Mouse (Mus musculus) heart, embryonic 10.5 days (tissue): ENCODE measurements around the gene Tomm20. TPM values are rescaled to one million over a fixed set of nuclear protein-coding genes. Genes with fewer than 3 reads are reported as not detected.
"Not testable (repeated sequence)": the region's sequence is repeated elsewhere in the genome, so short reads cannot be mapped to it uniquely, and the experiment has no call there.

Source experiments
- DNase-seq: peaks from one replicate; pipeline ENCODE4 v3.0.0-alpha.2; 2017; ENCODE audit warnings: low spot score
- H3K27ac ChIP-seq: fragments of 300-500 bp; sonication (generic); 2 replicates; pipeline ENCODE4 v1.5.1; 2016; ENCODE audit warnings: mild to moderate bottlenecking
- H3K27me3 ChIP-seq: fragments of 300-500 bp; sonication (generic); 2 replicates; pipeline ENCODE4 v1.6.1; 2016; ENCODE audit warnings: mild to moderate bottlenecking; ENCODE audit not compliant: poor library complexity, insufficient read depth, severe bottlenecking
- H3K36me3 ChIP-seq: fragments of 300-500 bp; sonication (generic); 2 replicates; pipeline ENCODE4 v1.6.1; 2016; ENCODE audit warnings: mild to moderate bottlenecking, moderate library complexity
- H3K4me1 ChIP-seq: fragments of 300-500 bp; sonication (generic); 2 replicates; pipeline ENCODE4 v1.6.1; 2016; ENCODE audit warnings: mild to moderate bottlenecking
- H3K4me3 ChIP-seq: fragments of 300-500 bp; sonication (generic); 2 replicates; pipeline ENCODE4 v1.5.1; 2016; ENCODE audit warnings: mild to moderate bottlenecking, moderate library complexity
- H3K9me3 ChIP-seq: fragments of 300-500 bp; sonication (generic); 2 replicates; pipeline ENCODE4 v1.6.1; 2016; ENCODE audit warnings: mild to moderate bottlenecking, moderate library complexity
- WGBS: fragments of 180-500 bp; shearing (Covaris S2); methylation state at CpG from one replicate; pipeline ENCODE4 v1.1.7; 2016; 5-methylcytosine and 5-hydroxymethylcytosine counted together
- polyA plus RNA-seq: library from polyadenylated mRNA; unstranded; fragments of >200 nt; fragmentation: Nextera tagmentation; extraction: Ambion mirVana; gene quantifications from 2 replicates; pipeline ENCODE4 v1.2.1, GENCODE M21; 2016

Tomm20 gene
- 276 and 307 TPM in 2 replicates for polyA plus RNA-seq

DNA sequence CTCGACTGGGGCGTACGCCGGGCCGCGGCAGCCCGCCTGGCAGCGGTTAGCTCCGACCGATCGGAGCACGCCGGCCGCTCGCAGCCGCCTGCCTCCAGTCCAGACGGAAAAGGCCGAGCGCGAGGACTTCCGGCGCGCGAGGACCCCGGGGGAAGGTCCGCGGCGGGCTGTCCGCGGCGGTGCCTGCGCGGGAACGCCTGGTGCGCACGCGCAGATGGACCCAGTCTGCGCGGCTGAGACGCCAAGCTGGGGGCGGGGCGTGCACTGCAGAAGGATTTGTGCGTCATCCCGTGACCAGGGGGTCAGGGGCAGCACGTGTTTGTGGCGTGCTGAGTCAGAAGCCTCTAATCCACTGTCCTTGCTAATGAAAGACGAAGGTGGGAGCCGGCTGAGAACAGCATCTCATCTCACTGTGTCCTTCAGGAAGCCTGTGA is at the start of gene Tomm20:
Gene Tomm20 (minus strand): TSS at position 115 of the 434 bp plus-strand sequence.
- Histone ChIP-seq H3K27me3 (no peaks in the 10 kb centered on the region), H3K4me1 (peaks cover 14% of the 10 kb centered on the region), H3K27ac (peak within 1 kb of the TSS; percentile 95), H3K4me3 (peak within 1 kb of the TSS; percentile 89), H3K9me3 (no peaks in the 10 kb centered on the region), H3K36me3 (peaks cover 29% of the 10 kb centered on the region)
- DNase-seq, result peak; percentile 97
- WGBS, result under 1% methylated on average over 48 of the region's 48 CpGs

DNA sequence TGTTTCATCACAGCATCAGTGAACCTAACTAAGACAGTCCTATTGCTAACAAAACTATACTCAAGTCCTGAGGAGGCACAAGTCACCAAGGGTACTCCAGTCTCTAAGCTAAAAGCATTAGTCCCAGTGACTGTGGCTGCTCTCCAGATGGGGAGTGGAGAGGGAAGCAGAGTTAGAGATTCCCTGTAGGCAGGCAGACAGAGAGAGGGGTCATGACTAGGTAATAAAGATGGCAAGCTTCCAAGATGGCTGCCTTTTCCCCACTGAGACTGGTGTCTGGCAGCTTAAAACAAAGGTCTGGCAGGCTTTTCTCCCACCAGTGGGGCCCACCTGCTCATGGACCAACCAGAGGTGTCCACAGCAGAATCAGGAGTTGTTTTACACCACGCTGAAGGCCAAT is 48.9 kb upstream of the Tomm20 start:
- Histone ChIP-seq H3K27me3 (no peaks in the 10 kb centered on the region), H3K4me1 (peaks cover 7% of the 10 kb centered on the region; the same call in 1 of the 2 replicates), H3K9me3 (no peaks in the 10 kb centered on the region), H3K4me3 (no peak overlapping the region), H3K27ac (no peak overlapping the region), H3K36me3 (no peaks in the 10 kb centered on the region)
- 72% methylated on average over 1 of the region's 1 CpGs for WGBS
- DNase-seq, result no peak

DNA sequence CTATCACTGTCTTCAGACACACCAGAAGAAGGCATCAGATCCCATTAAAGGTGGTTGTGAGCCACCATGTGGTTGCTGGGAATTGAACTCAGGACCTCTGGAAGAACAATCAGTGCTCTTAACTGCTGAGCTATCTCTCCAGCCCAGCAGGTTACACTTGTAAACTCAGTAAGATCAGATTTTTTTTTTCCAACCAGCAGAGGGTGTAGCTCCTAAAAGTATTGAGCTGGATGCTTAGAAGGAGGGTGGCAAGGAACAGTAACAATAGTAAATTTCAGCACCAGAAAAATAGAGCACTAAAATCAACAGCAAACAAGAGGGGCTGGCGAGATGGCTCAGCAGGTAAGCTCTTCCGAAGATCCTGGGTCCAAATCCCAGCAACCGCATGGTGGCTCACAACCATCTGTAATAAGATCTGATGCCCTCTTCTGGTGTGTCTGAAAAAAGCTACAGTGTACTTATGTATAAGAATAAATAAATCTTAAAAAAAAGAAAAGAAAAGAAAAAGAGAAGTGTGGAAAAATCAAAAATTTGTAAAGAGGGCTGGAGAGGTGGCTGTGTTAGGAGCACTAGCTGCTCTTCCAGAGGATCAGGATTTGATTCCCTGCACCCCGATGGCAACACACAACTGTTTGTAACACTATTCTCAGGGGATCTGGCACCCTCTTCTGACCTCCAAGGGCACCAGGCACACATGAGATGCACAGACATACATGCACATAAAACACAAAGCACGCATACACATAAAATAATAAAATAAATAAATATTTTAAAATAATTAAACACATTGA is 43.9 kb upstream of the Tomm20 start:
- no peak overlapping the region for H3K4me3 ChIP-seq
- H3K9me3 ChIP-seq, result no peaks in the 10 kb centered on the region
- no peaks in the 10 kb centered on the region for H3K36me3 ChIP-seq
- 78% methylated on average over 5 of the region's 5 CpGs for WGBS
- no peaks in the 10 kb centered on the region for H3K27me3 ChIP-seq
- DNase-seq, result no peak
- no peak overlapping the region for H3K27ac ChIP-seq
- H3K4me1 ChIP-seq, result peaks cover 14% of the 10 kb centered on the region; the same call in 1 of the 2 replicates

DNA sequence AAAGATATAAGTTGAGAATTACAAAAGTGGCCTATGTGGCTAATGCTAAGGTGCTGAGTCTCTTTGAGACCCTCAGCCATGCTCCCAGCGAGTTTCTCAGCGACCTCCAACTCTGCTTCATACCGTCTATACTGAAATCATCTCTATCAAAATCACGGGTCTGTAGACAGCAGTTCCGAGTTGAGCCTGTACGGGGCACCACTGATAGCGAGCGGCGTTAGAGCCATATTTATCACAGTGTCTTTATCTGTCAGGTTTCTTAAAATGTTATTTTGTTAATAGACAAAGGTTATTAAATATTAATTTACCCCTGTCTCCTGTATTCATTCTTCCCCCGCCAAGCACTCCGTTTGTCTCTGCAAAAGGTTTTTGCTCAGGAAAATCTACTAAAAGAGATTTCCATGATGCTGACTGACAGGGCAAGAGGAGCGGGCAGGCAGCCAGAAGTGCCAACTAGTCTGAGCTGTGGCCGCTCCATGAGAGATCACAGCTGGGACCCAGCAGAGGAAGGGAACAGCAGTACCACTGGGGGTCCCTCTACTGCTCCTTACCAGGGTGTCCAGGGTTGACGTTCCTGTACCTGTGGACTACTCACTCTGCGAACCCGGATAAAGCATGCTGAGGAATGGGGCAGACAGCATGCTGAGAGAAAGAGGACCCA is 42.8 kb upstream of the Tomm20 start:
- no peaks in the 10 kb centered on the region for H3K27me3 ChIP-seq
- no peak overlapping the region for H3K27ac ChIP-seq
- no peak for DNase-seq
- H3K4me3 ChIP-seq, result peak overlapping the region; percentile 31; the same call in 1 of the 2 replicates
- H3K36me3 ChIP-seq, result no peaks in the 10 kb centered on the region
- 47% methylated on average over 16 of the region's 16 CpGs for WGBS
- no peaks in the 10 kb centered on the region for H3K9me3 ChIP-seq
- H3K4me1 ChIP-seq, result peaks cover 14% of the 10 kb centered on the region; the same call in 1 of the 2 replicates

DNA sequence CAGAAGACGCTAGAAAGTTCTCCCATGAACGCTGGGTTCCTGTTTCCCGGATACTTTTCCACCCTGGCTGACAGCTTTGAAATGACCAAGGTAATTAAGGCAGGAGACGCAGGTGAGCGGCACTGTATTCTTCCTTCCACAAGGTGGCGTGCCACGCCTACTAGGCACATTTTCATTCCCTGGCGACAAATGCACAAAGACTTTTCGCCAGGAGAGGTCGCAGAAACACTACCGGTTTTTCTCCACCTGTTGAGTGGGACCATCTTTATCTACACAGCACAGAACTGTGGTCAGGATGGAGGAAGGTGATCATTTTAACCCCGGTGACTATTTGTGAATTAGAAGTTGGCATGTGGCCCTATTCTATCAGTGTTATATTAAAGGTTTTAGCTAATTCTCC is 40.9 kb upstream of the Tomm20 start:
- peak; percentile 86 for DNase-seq
- H3K9me3 ChIP-seq, result no peaks in the 10 kb centered on the region
- H3K27me3 ChIP-seq, result no peaks in the 10 kb centered on the region
- no peaks in the 10 kb centered on the region for H3K36me3 ChIP-seq
- H3K4me1 ChIP-seq, result peaks cover 14% of the 10 kb centered on the region; the same call in 1 of the 2 replicates
- WGBS, result 4% methylated on average over 12 of the region's 12 CpGs
- H3K27ac ChIP-seq, result no peak overlapping the region
- H3K4me3 ChIP-seq, result no peak overlapping the region

DNA sequence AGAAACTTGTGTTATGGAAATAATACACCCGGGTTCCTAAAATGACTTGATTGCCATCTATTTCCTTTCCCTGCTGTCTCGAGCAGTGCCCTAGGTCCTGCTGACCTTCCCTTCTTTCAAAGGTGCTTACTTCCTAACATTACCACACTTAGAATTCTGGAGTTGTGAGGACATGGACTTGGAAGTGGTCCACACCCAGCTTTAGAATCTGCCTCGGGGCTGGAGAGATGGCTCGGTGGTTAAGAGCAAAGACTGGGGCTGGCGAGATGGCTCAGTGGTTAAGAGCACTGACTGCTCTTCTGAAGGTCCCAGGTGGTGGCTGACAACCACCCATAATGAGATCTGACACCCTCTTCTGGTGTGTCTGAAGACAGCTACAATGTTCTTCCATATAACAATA is 34.4 kb upstream of the Tomm20 start:
- no peak overlapping the region for H3K27ac ChIP-seq
- no peak overlapping the region for H3K4me3 ChIP-seq
- H3K9me3 ChIP-seq, result no peaks in the 10 kb centered on the region
- no peaks in the 10 kb centered on the region for H3K4me1 ChIP-seq
- DNase-seq, result no peak
- peaks cover 18% of the 10 kb centered on the region for H3K27me3 ChIP-seq
- WGBS, result 55% methylated on average over 5 of the region's 5 CpGs
- H3K36me3 ChIP-seq, result no peaks in the 10 kb centered on the region

DNA sequence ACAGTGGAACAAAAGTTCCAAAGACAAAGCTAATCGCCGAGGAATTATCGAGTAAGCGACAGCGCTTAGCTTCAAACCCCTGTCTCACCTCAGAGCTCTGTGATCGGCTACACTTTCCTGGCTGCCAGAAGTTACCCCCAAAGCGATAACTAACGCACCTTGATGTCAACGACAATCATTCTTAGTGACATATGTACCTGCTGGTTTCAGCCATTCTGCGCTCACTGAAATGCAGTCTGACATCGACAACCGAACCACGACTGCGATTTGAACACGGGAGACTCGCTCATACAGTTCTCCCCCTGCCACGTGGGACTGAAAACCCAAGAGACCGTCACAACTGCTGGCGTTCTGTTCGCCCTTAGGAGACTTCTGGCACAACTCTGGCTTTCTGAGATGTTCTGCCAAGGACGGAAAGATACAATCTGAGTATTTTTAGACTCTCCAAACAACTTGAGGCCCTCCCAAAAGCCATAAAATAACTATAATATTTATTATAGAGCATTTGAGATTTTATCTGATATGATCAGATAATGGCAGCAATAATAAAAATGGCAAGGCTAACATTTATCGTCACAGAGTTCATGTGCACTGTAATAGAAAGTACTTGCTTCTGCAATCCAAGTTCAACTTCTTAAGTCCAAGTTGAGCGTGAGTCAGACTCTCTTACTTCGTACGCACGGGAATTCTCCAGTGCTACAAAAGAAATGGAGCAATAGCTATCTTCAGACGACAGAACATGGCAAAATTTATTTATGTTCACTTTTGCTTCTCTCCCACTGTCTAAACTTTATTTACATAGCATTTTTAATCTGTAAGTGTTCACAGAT is 33.7 kb upstream of the Tomm20 start:
- WGBS, result 25% methylated on average over 27 of the region's 27 CpGs
- H3K36me3 ChIP-seq, result no peaks in the 10 kb centered on the region
- H3K27ac ChIP-seq, result no peak overlapping the region
- peaks cover 18% of the 10 kb centered on the region for H3K27me3 ChIP-seq
- no peaks in the 10 kb centered on the region for H3K9me3 ChIP-seq
- peak overlapping the region; percentile 54 for H3K4me3 ChIP-seq
- no peaks in the 10 kb centered on the region for H3K4me1 ChIP-seq
- no peak for DNase-seq

DNA sequence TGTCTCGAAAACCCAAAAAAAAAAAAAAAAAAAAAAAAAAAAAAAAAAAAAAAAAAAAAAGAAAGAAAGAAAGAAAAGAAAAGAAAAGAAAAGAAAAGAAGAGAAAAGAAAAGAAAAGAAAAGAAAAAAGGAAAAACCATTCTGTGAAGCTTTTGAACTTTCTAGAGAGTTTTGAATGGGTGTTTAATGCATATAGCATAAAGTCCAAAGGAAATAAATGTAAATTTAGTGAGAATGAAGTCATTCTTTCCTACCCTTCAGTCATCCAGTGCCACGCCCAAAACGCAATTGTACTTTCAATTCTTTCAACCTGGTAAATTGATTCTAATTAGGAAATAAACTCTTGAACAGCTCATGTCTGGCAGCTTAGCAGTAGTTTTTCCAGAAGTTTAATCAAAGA is 32.9 kb upstream of the Tomm20 start:
- H3K27ac ChIP-seq, DNase-seq, H3K9me3 ChIP-seq, H3K4me1 ChIP-seq, H3K36me3 ChIP-seq: not testable (repeated sequence)
- peak overlapping the region; percentile 54 for H3K4me3 ChIP-seq
- 46% methylated on average over 2 of the region's 3 CpGs for WGBS
- peaks cover 18% of the 10 kb centered on the region for H3K27me3 ChIP-seq

DNA sequence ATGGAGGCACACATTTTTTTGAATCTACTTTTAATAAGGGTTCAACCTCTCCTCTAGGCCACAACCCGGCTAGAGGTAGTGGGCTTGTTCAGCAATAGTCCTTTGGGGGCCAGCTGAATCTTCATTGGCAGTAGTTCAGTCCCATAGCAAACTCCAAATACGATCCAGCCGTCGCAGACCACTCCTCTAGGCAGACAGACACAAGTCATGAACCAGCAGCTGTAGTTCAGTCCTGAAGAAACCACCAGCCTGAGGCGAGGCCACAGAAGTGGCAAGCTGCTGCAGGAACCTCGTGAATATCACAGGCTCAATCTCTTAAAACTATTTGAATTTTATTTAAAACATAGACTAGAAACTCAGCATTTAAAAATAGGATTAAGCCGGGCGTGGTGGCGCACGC is 32.4 kb upstream of the Tomm20 start:
- no peaks in the 10 kb centered on the region for H3K9me3 ChIP-seq
- H3K27ac ChIP-seq, result no peak overlapping the region
- peaks cover 18% of the 10 kb centered on the region for H3K27me3 ChIP-seq
- no peak overlapping the region for H3K4me3 ChIP-seq
- H3K36me3 ChIP-seq, result no peaks in the 10 kb centered on the region
- DNase-seq, result no peak
- WGBS, result 80% methylated on average over 10 of the region's 10 CpGs
- no peaks in the 10 kb centered on the region for H3K4me1 ChIP-seq

DNA sequence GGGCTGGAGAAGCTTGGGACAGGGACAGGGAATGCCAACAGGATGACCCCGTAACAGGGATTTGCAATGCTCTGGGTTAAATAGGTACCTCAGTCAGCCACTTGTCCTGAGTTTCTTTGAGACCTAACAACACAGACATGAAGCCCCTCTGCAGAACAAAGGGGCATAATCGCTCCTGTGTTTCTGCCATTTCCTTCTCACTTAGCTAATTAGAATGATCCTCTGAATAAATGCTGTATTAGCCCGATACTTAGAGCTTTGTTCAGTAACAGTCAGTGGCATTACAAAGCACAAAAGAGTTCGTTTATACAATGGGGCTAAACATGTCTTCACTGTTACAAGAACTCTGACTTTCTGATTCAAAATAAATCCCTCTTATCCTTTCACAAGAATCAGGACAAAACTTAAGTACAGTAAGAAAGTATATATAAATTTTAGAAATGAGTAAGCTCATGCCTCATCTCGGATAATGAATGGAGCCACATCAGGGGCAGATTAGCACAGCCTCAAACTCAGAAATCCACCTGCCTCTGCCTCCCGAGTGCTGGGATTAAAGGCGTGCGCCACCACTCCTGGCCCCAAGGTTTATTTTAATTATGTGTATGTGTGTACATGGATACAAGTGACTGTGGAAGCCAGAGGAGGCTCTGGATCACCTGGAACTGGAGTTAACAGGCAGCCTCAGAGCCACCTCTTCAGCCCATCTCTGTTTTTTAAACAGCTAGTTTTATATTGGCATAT is 31.1 kb upstream of the Tomm20 start:
- no peaks in the 10 kb centered on the region for H3K36me3 ChIP-seq
- 67% methylated on average over 8 of the region's 8 CpGs for WGBS
- DNase-seq, result no peak

DNA sequence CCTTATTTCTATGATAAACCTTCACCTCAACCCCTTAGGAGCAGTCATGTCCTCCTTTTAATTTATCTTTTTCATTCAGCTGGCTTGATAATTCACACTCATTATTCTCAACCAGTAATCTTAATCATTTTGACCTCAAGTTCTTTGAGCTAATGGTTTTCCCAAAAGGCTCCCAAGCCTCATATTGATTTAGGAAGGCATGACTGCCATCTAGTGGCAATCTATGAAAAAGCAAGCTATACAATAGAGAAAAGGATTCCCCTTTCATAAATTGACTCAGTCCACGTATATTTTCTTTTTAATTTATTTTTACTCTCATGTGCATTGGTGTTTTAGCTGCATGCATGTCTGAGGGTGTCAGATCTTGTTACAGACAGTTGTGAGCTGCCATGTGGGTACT is 30.1 kb upstream of the Tomm20 start:
- peaks cover 18% of the 10 kb centered on the region for H3K27me3 ChIP-seq
- H3K4me1 ChIP-seq, result peaks cover 2% of the 10 kb centered on the region; the same call in 1 of the 2 replicates
- H3K9me3 ChIP-seq, result no peaks in the 10 kb centered on the region
- no peak overlapping the region for H3K27ac ChIP-seq
- no peaks in the 10 kb centered on the region for H3K36me3 ChIP-seq
- WGBS, result 36% methylated on average over 1 of the region's 1 CpGs
- no peak for DNase-seq
- H3K4me3 ChIP-seq, result no peak overlapping the region

More for the DNA sequence above, 31.1 kb upstream of the Tomm20 start:
- H3K4me1 ChIP-seq, result no peaks in the 10 kb centered on the region
- H3K9me3 ChIP-seq, result no peaks in the 10 kb centered on the region
- H3K27ac ChIP-seq, result no peak overlapping the region
- H3K4me3 ChIP-seq, result no peak overlapping the region
- H3K27me3 ChIP-seq, result peaks cover 18% of the 10 kb centered on the region

DNA sequence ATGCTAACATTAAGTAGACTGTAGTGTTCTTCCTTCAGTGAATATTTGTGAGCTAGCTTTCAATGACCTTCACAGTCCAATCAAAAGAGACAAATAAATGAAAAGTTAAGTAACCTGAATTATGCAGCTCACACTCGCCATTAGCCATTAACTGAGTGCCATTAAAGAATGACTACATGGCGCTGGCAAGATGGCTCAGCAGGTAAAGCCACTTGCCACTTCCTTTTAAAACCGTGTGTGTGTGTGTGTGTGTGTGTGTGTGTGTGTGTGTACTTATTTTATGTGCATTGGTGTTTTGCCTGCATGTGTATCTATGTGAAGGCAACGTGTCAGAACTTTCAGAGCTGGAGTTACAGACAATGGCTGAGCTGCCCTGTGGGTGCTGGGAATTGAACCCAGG is 28.9 kb upstream of the Tomm20 start:
- H3K27ac ChIP-seq, result no peak overlapping the region
- no peak for DNase-seq
- 73% methylated on average over 4 of the region's 4 CpGs for WGBS
- H3K36me3 ChIP-seq, result no peaks in the 10 kb centered on the region
- no peaks in the 10 kb centered on the region for H3K9me3 ChIP-seq
- H3K4me1 ChIP-seq, result peaks cover 9% of the 10 kb centered on the region; the same call in 1 of the 2 replicates
- peaks cover 18% of the 10 kb centered on the region for H3K27me3 ChIP-seq
- no peak overlapping the region for H3K4me3 ChIP-seq
